Mouse (Mus musculus): ENCODE results near the gene Gm10638.
A peak's percentile ranks its signal among the peaks of the same experiment; 100 is the strongest.

Gene Gm10638

GRCm38 (mm10) chr8:86745221-86745934 lies at the start of gene Gm10638, which contains the start of gene Siah1a:
Gene Gm10638 (plus strand): TSS chr8:86745699.
Gene Siah1a (minus strand): TSS chr8:86745934.
- DNase-seq = peak; percentile 66

- no peak for DNase-seq
Measured at GRCm38 (mm10) chr8:86695703-86696102, 49.8 kb upstream of the Gm10638 start.

GRCm38 (mm10) chr8:86698811-86699421 lies 46.6 kb upstream of the Gm10638 start:
- no peak for DNase-seq

- no peak for DNase-seq
Measured at GRCm38 (mm10) chr8:86699471-86699870, 46.0 kb upstream of the Gm10638 start.

- no peak for DNase-seq
Measured at GRCm38 (mm10) chr8:86702453-86702852, 43.0 kb upstream of the Gm10638 start.

GRCm38 (mm10) chr8:86705317-86705716 lies 40.2 kb upstream of the Gm10638 start:
- DNase-seq = no peak

- no peak for DNase-seq
Measured at GRCm38 (mm10) chr8:86706756-86707155, 38.7 kb upstream of the Gm10638 start.

- DNase-seq = no peak
Measured at GRCm38 (mm10) chr8:86707873-86708272, 37.6 kb upstream of the Gm10638 start.

GRCm38 (mm10) chr8:86712594-86712993 lies 32.9 kb upstream of the Gm10638 start:
- DNase-seq = no peak

- peak; percentile 48 for DNase-seq
Measured at GRCm38 (mm10) chr8:86713407-86714188, 31.9 kb upstream of the Gm10638 start.

GRCm38 (mm10) chr8:86718332-86718994 lies 27.0 kb upstream of the Gm10638 start:
- DNase-seq = no peak

- DNase-seq = no peak
Measured at GRCm38 (mm10) chr8:86719368-86719767, 26.1 kb upstream of the Gm10638 start.

- no peak for DNase-seq
Measured at GRCm38 (mm10) chr8:86720756-86721459, 24.6 kb upstream of the Gm10638 start.

GRCm38 (mm10) chr8:86721490-86721889 lies 24.0 kb upstream of the Gm10638 start:
- DNase-seq = no peak

- no peak for DNase-seq
Measured at GRCm38 (mm10) chr8:86726959-86727358, 18.5 kb upstream of the Gm10638 start.

- no peak for DNase-seq
Measured at GRCm38 (mm10) chr8:86728224-86728950, 17.1 kb upstream of the Gm10638 start.

- no peak for DNase-seq
Measured at GRCm38 (mm10) chr8:86730303-86730702, 15.2 kb upstream of the Gm10638 start.

- DNase-seq = no peak
Measured at GRCm38 (mm10) chr8:86730860-86731259, 14.6 kb upstream of the Gm10638 start.

- DNase-seq = no peak
Measured at GRCm38 (mm10) chr8:86734171-86734570, 11.3 kb upstream of the Gm10638 start.

- DNase-seq = no peak
Measured at GRCm38 (mm10) chr8:86734954-86735353, 10.5 kb upstream of the Gm10638 start.

GRCm38 (mm10) chr8:86735446-86736111 lies 9.9 kb upstream of the Gm10638 start:
- DNase-seq = no peak

Data from cerebellum, adult 11-12 months (tissue).